Mouse (Mus musculus) large intestine, adult 2 months (tissue): ENCODE data around the gene Gm15093. TPM values are rescaled to one million over a fixed set of nuclear protein-coding genes. Genes with fewer than 3 reads are reported as not detected.
"Not testable (repeated sequence)": the region's sequence is repeated elsewhere in the genome, so short reads cannot be mapped to it uniquely, and the experiment has no call there.

Experiments
- DNase-seq: peaks from one replicate; pipeline ENCODE4 v3.0.0-alpha.2; 2012; ENCODE audit warnings: low read depth, low spot score
- WGBS: fragments of 180-500 bp; shearing (Covaris S2); methylation state at CpG from one replicate; pipeline ENCODE4 v1.1.7; 2018; 5-methylcytosine and 5-hydroxymethylcytosine counted together
- polyA plus RNA-seq: library from polyadenylated mRNA; depleted of rRNA; stranded (reverse); fragments of >200 nt; gene quantifications from 2 replicates; pipeline ENCODE4 v1.2.3, GENCODE M21; 2012; rRNA removed

Gm15093 gene
- not detected in 2 replicates for polyA plus RNA-seq

DNA sequence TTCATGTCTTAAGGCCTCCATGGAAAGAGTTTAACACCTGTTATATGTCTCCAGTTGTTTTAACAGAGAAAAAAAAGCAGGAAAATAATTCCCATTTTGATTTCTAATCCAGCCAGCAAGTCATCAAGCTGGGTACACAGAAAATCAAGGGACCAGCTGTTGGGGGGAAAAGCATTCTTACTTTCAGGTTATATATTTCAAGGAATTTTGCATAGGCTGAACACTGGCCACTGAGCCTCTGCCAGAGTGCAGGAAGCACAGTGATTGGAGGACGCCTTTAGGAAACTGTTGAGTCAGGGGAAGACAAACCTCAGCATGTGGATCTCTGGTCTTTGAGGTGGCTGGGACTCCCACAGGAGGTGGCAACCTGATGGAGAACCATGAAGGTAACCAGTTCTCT lies at the start of gene Gm15093:
Gene Gm15093 (plus strand): TSS at position 301 of the 400 bp plus-strand sequence.
- not testable (repeated sequence) for DNase-seq
- WGBS, result no CpG with 5 or more reads among the region's 1 CpGs

Other genes with a start within 250 kb of the Gm15093 start
- gene Ott, start 198.1 kb upstream of the Gm15093 start, polyA plus RNA-seq, result not detected in 2 replicates
- not detected in 2 replicates for gene Gm15085, start 175.2 kb downstream of the Gm15093 start, polyA plus RNA-seq